Mouse (Mus musculus) right cerebral cortex, postnatal 25 days (tissue): ENCODE results near the gene Trpv2.
"Not testable (repeated sequence)": the region's sequence is repeated elsewhere in the genome, so short reads cannot be mapped to it uniquely, and the experiment has no call there.

Experiments used
- DNase-seq: peaks from one replicate; pipeline ENCODE4 v3.0.0; 2022

Trpv2 gene

DNA sequence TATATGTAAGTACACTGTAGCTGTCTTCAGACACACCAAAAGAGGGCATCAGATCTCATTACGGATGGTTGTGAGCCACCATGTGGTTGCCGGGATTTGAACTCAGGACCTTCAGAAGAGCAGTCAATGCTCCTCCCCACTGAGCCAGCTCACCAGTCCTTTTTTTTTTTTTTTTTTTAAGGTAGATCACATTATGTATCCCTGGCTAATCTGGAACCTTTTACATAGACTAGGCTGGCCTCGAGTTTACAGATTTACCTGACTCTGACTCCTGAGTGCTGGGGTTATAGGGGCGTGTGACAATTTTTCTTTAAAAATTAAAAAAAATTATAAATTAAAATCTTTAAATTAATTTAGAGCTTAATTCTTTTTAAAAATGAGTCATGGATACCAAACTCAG is 75.5 kb downstream of the Trpv2 start:
- DNase-seq, result not testable (repeated sequence)
